Mouse (Mus musculus) limb, embryonic 14.5 days (tissue): ENCODE measurements around the gene Usp22. TPM values are rescaled to one million over a fixed set of nuclear protein-coding genes. Genes with fewer than 3 reads are reported as not detected.

Experiments
- ATAC-seq: fragments of 200-750 bp; cut with Nextera tagmentation; 2 replicates; pipeline ENCODE4 v1.8.0; 2017; ENCODE audit warnings: low read depth, moderate number of reproducible peaks, moderate TSS enrichment; ENCODE audit not compliant: low FRiP score
- DNase-seq: peaks from one replicate; pipeline ENCODE4 v3.0.0-alpha.2; 2015; ENCODE audit warnings: low spot score
- H3K27ac ChIP-seq: fragments of 300-500 bp; sonication (generic); replicated peaks from 2 replicates; pipeline ENCODE4 v1.5.1; 2014; ENCODE audit warnings: low read depth, mild to moderate bottlenecking, low read length, moderate library complexity, mixed read lengths
- H3K27me3 ChIP-seq: fragments of 300-500 bp; sonication (generic); 2 replicates; pipeline ENCODE4 v1.6.1; 2014; ENCODE audit warnings: low read length, mixed read lengths; ENCODE audit not compliant: control insufficient read depth, insufficient read depth
- H3K36me3 ChIP-seq: fragments of 300-500 bp; sonication (generic); 2 replicates; pipeline ENCODE4 v1.6.1; 2014; ENCODE audit warnings: mild to moderate bottlenecking, low read length, moderate library complexity, mixed read lengths; ENCODE audit not compliant: control insufficient read depth, insufficient read depth
- H3K4me1 ChIP-seq: fragments of 300-500 bp; sonication (generic); 2 replicates; pipeline ENCODE4 v1.6.1; 2014; ENCODE audit warnings: antibody characterized with exemption, low read length, mixed read lengths; ENCODE audit not compliant: control insufficient read depth, insufficient read depth
- H3K4me2 ChIP-seq: fragments of 300-500 bp; sonication (generic); replicated peaks from 2 replicates; pipeline ENCODE4 v1.6.1; 2014; ENCODE audit warnings: low read depth, mild to moderate bottlenecking, low read length, moderate library complexity; ENCODE audit not compliant: severe bottlenecking
- H3K4me3 ChIP-seq: fragments of 300-500 bp; sonication (generic); replicated peaks from 2 replicates; pipeline ENCODE4 v1.5.1; 2014; ENCODE audit warnings: low read length
- H3K9ac ChIP-seq: fragments of 300-500 bp; sonication (generic); 2 replicates; pipeline ENCODE4 v1.6.1; 2014; ENCODE audit warnings: mild to moderate bottlenecking, low read depth, low read length, moderate library complexity; ENCODE audit not compliant: severe bottlenecking
- H3K9me3 ChIP-seq: fragments of 300-500 bp; sonication (generic); 2 replicates; pipeline ENCODE4 v1.6.1; 2016; ENCODE audit warnings: low read length; ENCODE audit not compliant: control insufficient read depth
- POLR2A ChIP-seq: fragments of 200-500 bp; IDR thresholded peaks from 2 replicates; pipeline ENCODE4 v1.8.0; 2012; ENCODE audit warnings: inconsistent platforms, mild to moderate bottlenecking, moderate library complexity, borderline replicate concordance; ENCODE audit not compliant: insufficient read depth, insufficient read length; ENCODE audit errors: extremely low read depth
- WGBS: fragments of 180-500 bp; shearing (Covaris S2); extraction: QIAGEN DNeasy Blood & Tissue Kit; methylation state at CpG from one replicate; pipeline ENCODE4 v1.1.7; 2014; 5-methylcytosine and 5-hydroxymethylcytosine counted together
- polyA plus RNA-seq, 2 experiments: library from polyadenylated mRNA; depleted of rRNA in 1 of 2; stranded (reverse) in 1 of 2; unstranded in 1 of 2; fragments of >200 nt; fragmentation: Nextera tagmentation in 1 of 2; extraction: Ambion mirVana in 1 of 2; gene quantifications; 2 replicates each; pipeline versions ENCODE4 v1.2.1 to v1.2.3; 2012 to 2014

Usp22 gene
- polyA plus RNA-seq, 2 experiments: 123 to 174 TPM

DNA sequence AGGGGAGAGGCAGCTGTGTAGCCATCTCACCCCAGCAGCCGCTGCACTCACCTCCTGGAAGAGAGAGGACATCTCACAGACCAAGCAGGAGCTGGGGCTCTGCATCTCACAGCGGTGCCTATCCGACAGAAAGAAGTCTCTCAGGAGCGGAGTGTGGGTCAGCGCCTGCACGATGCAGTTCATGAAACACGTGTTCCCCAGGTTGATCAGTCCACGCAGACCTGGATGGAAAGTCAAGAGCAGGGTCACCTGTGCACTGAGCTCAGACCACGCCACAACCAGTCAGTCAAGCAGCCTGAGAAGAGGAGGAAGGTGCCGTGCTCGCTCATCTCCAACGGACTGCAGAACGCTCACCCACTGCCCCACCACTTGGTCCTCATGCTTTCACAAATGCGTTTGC is 12.1 kb downstream of the Usp22 start:
- Histone ChIP-seq H3K9ac (no peak overlapping the region), H3K36me3 (peaks cover 100% of the 10 kb centered on the region), H3K27ac (no peak overlapping the region), H3K27me3 (no peaks in the 10 kb centered on the region), H3K4me1 (no peaks in the 10 kb centered on the region), H3K9me3 (no peaks in the 10 kb centered on the region), H3K4me2 (no peak overlapping the region), H3K4me3 (no peak overlapping the region)
- no peak for DNase-seq
- WGBS: 95% methylated on average over 14 of the region's 14 CpGs
- TF ChIP-seq POLR2A: no peak
- ATAC-seq: no peak

DNA sequence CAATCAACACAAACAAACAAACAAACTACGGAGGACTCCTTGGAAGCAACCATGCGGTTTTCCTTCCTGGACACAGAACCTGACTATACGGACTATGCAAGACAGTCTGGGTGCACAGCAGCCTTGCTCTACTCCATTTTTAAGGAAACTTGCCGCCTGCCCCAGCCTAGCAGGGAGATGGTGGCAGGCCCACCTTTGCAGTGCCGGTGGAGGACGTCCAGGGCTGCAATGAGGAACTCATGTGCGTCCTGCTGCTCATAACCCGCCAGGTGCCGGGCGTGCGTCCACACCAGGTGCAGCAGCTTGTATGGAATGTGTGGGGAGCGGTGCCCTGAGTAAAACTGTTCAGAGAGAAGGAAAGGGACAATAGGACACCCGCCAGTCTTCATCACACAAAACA is 13.7 kb downstream of the Usp22 start:
- Histone ChIP-seq H3K9me3 (no peaks in the 10 kb centered on the region), H3K36me3 (peaks cover 100% of the 10 kb centered on the region), H3K4me2 (no peak overlapping the region), H3K9ac (no peak overlapping the region), H3K4me1 (no peaks in the 10 kb centered on the region), H3K27me3 (no peaks in the 10 kb centered on the region), H3K4me3 (no peak overlapping the region), H3K27ac (no peak overlapping the region)
- ATAC-seq (no peak), DNase-seq (no peak)
- no peak for TF ChIP-seq POLR2A
- 92% methylated on average over 13 of the region's 13 CpGs for WGBS

DNA sequence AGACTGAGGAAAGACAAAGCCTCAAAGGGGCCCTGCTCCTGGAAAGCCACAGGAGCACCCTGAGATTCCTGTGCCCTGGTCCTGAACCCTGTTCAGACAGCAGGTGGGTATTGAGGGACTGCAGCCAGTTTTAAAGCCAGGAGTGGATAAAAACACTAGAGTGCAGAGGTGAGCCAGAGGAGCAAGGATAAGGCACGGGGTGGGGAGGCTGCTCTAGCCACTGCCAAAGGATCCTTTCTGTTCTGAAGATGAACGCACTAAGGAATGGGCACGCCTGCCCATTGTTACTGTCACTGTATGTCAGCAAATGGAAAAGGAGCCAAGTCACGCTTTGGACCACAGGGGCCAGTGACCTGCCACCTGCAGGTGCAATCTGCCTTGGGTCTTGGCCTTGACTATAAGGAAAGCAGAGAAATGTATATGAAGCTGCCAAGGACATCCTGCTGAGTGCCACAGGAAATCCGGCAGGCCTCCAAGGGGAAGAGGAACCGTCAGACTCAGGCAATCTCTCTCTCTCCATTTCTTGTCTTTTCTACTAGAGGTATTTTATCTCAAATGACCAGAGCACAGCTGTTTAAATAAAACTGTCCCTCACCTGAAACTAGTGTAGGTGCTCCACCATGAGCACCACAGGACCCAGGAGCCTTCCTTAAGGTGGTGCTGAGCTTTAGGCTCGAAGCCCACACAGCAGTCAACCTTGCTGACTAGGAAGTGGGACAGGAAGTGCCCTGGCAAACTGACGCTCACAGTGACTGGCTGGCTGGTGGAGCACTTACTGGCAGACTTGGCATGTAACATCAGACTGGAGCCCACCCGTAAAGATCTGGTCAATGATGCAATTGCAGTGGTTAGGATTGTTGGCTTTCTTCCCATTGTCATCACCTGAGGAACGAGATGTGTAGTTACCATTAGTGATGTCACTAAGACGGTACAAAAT is 14.8 kb downstream of the Usp22 start:
- 81% methylated on average over 11 of the region's 11 CpGs for WGBS

DNA sequence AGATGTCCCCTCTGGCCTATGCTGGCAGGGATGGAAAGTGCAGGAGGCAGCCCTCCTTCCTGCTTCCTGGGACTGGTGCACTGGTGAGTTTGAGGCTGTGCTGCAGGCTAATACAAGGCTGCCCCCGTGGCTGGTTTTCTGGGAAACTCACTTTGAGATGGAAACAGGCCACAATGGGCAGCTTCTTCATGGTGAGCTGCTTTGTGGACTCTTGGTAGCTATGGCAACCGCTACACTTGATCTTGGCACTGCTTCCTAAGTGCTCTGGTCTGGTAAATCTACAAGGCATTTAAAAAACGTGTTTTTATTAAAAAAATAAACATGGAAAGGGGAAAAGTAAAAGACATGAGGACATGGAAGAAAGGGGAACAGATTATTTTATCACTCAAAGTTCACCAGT is 16.7 kb downstream of the Usp22 start:
- Histone ChIP-seq H3K27ac (no peak overlapping the region), H3K4me1 (no peaks in the 10 kb centered on the region), H3K9me3 (no peaks in the 10 kb centered on the region), H3K4me3 (no peak overlapping the region), H3K9ac (no peak overlapping the region), H3K36me3 (peaks cover 100% of the 10 kb centered on the region), H3K4me2 (no peak overlapping the region), H3K27me3 (no peaks in the 10 kb centered on the region)
- DNase-seq: no peak
- TF ChIP-seq POLR2A: no peak
- ATAC-seq: no peak
- WGBS: 75% methylated on average over 3 of the region's 3 CpGs

More for the DNA sequence above, 14.8 kb downstream of the Usp22 start:
- Histone ChIP-seq H3K27ac (no peak overlapping the region), H3K9ac (no peak overlapping the region), H3K9me3 (no peaks in the 10 kb centered on the region), H3K27me3 (no peaks in the 10 kb centered on the region), H3K36me3 (peaks cover 100% of the 10 kb centered on the region), H3K4me1 (no peaks in the 10 kb centered on the region), H3K4me2 (no peak overlapping the region), H3K4me3 (no peak overlapping the region)
- no peak for TF ChIP-seq POLR2A
- DNase-seq (no peak), ATAC-seq (no peak)

DNA sequence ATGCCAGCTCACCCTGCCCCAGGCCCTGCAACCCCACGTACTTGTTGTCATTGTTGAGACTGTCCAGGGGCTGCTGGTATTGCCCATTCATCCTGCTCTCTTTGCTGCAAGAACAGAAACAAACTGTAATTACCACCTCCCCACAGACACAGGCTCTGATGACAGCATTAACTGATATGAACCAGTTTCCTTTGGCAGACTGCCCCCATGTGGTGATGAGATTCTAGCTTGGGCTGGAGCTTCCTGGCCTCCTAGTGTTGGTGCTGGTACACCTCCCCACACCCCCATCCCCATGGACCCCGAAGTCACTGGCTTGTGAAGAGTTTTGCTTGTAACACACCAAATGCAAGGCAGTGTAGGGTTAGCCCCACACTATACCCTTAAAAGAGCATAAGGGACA is 19.1 kb downstream of the Usp22 start:
- Histone ChIP-seq H3K27ac (no peak overlapping the region), H3K4me2 (no peak overlapping the region), H3K9me3 (no peaks in the 10 kb centered on the region), H3K4me1 (no peaks in the 10 kb centered on the region), H3K9ac (no peak overlapping the region), H3K27me3 (no peaks in the 10 kb centered on the region), H3K36me3 (peaks cover 89% of the 10 kb centered on the region), H3K4me3 (no peak overlapping the region)
- ATAC-seq (no peak), DNase-seq (no peak)
- no peak for TF ChIP-seq POLR2A
- 92% methylated on average over 2 of the region's 2 CpGs for WGBS
